Mouse (Mus musculus) cerebellum, postnatal 10 days (tissue): ENCODE measurements at regions not wholly inside any gene's neighbourhood (a gene's known extent, or its start where the extent isn't known, plus 50 kb on each side); places are given as distances from the start of the nearest gene placed in this dataset.

Experiments
- DNase-seq, 2 experiments: peaks; one replicate each; pipeline ENCODE4 v3.0.0; 2021; ENCODE audit warnings: mixed read lengths in 2 of 2

DNA sequence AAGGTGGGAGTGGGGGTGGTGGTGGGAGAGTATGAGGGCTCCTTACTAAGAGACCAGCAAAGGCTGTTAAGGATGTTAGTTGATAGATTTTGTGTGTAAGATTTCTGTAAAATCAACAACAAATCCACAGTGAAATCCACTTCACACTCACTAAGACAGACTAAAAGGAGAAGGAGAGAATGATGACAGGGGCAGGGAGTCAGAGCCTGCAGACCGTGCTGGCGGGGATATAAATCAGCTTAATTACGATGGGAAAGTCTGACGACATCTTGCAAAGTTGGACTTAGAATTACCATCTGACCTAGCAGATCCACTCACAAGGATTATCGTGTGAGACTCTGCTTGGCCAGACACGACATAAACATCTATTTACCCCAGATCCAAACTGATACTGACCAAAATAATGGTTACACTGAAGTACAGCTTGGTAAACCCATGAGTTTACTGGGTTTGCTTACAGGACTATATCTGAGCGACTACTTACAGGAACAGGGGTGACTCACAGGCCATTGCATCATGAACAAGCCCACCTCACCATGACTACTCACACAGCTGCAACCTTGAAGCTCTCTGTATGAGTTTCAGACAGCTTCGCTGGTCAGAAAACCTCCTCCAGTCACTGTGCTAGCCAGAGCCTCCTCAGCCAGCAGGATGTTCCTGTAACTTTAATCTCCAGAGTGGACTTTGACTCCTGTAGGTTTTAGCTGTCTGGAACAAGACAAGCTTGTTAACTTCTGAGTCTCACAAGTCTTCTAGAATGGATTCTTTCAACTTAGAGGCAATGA lies 50.5 kb upstream of the Ednra start:
- DNase-seq: no peak

DNA sequence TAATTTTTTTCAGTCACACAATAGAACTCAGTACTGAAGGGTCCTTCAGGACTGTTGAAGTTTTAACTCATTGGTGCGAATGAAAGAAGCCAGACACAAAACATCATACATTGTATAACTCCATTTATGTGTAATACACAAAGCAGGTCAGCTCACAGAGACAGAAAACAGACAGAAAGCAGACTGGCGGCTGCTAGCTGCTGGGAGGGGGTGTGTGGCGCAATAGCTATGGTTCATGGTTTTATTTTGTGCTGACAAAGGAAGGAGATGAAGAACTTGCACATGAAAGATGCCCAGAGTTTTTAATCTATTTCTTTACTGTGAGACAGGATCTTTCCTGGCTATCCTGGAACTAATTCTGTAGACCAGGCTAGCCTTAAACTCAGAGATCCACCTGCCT lies 51.3 kb upstream of the Ednra start:
- no peak for DNase-seq

DNA sequence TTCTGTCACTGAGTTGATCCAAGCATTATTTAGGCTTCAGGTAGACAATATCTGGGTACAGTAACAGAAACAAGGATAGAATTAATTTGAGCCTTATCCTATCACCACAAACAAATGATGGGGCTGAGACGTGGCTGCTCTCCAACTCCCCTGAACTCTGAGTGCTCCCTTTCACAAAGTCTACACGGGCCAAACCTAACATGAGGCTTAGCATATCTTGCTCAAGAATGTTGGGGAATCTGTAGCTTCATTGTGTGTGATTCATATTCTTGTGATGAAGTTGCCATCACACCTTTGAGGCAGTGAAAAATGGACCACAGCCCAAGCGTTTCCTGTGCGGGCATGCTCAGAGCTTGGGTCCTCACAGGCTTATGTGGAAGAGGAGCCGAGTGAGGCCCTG lies 53.3 kb upstream of the Ednra start:
- no peak for DNase-seq

DNA sequence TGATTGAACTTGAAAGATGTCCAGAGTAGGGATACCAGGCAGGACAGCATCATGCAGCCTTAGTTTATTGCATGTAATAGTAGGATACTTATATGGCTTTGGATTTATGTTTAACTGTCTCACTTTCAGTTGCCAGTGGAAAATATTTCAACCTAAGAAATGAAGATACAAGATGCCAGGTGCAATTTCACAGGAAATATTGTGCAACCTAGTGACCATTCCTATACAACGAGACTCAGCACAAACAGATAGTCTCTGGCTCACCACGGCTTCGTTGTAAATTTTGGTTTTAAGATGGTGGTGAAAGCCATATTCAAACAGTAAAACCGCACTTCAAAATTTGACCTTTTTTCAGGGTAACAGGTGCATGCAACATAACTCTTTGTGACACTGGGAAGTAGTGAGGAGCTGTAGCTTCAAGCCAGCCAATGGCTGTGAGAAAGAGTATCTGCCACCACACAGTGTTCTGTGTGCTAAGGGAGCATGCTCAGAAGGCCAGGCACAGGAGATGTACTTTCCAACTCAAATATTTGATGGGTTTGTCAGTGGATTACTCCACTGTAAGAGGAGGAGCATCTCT lies 61.5 kb upstream of the Ednra start:
- DNase-seq: no peak

DNA sequence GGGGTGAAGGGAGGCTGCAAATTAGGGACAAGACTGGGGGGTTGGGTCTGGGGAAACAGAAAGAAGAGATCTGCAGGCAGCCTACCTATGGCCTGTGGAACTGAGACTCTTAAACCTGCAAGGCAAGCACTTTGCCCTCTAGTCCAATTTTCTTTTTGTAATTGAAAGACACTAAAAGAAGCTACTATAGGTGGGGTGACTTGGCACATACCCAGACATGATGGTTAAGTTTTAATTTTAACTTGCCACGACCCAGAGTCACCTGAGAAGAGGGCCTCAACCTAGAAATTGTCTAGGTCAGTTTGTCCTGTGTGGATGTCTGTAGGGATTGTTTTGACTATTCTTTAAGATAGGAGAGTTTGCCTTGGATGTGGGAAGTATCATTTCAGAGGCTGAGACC lies 70.6 kb upstream of the Ednra start:
- DNase-seq: no peak

DNA sequence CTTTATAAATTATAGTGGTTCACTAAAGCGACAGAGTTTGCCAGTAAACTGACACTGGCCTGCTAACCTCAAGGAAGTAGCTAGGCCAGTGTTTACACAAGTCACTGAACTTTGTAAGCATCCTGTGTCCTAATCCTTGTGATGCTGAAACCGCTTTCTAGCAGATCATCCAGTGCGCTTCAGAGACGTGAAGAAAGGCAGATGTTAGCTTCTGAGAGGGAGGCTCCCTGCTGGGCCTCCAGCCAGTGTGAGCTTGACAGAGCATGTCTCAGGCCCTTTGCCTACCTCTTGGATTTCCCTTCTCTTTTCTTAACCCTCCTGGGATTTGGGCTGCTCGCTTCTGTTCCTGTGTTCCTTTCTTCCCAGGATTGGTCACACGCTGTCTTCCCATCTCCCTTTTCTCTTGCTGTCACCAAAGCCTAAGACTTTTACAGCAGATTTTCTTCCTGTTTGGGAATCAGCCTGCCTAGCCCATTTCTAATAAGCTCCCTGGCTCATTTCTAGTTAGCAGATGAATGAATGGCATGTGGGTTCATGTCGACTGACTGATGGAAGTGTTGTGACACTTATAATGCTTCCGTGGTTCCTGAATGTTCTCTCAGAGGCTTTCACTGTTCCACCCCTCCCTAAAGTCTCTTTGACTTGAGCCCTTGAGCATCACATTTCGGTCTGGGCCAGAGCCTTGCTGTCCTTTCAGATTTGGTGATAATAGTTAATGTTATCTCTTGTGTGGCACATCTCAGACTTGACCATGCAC lies 79.1 kb upstream of the Ednra start:
- no peak for DNase-seq

DNA sequence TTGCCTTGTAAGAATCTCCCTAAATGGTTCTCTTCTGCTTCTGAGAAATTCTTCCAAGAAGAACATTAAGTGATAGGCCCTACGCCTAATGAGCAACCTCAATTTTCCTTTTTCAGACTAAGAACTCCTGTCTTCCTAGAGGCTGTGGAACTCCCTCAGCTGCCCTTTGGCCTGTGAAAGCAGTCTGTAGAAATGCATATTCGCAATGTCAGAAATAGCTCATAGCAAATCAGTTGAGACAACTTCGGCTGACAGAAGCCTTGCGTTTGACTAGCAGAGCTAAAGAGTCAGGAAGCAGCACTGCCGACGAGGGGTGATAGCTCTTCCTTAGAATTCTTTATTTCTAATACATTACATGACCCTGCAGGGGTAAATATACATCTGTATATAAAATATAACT lies 80.3 kb upstream of the Ednra start:
- no peak for DNase-seq

DNA sequence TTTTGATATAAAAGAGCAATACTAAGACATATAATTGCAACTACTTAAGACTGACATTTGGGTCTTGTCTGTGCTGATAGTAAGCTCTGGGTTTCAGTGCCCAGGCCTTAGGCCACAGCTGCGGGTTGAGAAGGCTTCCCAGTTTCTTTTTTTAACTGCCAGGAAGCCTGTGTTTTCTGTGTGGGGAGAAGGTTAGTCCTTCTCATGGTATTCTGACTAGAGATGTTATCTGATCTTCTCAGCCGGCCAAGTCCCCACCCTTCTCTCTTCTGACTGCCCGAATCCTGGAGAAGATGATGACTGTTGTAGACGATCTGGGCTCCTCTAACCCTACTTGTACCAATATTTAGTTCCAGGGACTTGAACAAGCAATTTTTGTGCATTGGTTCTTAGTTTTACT lies 80.7 kb upstream of the Ednra start:
- DNase-seq: no peak

DNA sequence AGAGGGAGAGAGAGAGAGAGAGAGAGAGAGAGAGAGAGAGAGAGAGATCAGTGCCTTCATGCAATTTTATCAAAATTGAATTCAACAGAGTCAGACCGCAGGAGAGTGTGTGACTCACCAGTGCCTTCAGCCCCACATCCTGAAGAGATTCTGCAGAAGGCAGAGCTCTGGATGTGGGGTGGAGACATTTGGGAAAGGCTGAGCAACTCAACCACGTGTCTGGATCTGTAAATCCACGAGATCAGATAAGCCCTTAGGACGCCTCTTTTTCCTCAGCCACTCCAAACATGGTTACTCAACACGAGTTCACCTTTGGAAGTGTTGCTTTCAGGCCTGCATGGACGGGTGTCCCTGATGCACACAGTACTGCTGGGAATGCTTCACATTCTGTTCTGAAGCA lies 81.4 kb upstream of the Ednra start:
- DNase-seq: no peak

DNA sequence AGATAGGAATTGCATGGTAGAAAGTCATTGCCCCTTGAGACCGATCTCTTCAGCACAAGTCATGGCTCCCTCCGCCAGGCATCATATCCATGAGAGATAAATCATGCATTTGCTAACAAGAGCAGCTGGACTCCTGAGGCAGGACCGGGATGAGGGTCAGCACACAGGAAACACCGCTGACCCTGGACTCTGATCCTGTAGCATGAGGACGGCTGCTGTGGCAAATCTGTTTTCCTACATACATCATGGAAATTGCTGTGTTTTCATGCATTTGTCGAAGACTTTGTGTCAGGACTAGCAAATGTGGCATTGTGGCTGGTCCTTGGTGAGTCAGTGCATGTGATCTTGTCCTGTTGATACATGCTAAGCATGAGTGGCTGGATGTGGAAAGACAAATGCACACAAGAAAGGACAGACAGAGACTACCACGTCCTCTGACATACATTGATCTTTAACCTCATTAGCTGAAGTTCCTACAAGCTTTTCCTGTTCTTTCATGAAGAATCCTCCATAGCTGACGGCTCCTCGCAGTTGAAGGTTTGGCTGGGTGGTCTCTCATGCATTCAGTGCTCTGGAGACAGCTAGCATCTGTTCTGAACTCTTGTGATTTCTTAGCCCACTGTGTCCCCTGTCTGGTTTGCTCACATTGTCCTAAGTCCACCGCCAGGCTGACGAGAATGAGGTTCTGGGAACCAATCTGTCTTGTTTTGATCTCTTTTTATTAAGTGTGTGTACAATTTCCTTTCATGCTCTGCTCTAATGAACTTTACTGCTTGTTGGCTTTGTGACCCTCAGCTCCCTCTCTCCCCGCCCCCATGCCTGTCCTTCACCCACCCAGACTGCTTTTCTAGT lies 90.8 kb upstream of the Ednra start:
- no peak for DNase-seq

DNA sequence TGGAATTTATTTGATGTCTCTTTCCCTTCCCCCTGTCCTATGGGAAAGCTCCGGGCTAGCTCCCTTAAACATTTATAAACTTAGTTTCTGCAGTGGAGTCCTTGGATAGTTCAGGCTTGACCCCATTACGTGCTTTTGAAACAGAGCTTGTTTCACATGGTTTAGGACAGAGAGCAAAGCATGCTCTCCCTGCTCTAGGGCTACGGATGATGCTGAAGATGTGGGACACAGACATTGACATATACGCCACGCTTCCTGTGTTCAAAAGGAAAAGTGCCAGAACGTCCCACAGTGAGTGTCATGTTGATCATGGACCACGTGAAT lies 91.3 kb upstream of the Ednra start:
- DNase-seq: no peak

DNA sequence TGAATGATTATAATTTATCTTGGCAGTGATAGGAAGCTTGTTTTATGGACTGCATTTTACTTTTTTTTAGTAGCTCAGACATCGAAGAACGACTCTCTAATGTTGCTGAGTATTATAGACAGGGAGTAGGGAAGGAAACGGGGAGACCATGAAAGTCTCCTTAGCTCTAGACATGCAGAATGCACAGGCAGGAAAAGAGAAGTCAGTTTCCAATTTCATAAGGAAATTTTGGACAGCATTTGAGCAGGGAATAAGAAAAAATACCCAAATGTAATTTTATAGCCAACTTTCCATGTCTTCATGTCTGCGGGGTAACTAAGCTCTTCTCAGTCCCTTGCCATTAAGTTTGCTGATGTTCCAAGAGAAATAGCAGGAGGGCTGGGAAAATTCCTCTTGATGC lies 92.0 kb upstream of the Ednra start:
- DNase-seq: no peak

DNA sequence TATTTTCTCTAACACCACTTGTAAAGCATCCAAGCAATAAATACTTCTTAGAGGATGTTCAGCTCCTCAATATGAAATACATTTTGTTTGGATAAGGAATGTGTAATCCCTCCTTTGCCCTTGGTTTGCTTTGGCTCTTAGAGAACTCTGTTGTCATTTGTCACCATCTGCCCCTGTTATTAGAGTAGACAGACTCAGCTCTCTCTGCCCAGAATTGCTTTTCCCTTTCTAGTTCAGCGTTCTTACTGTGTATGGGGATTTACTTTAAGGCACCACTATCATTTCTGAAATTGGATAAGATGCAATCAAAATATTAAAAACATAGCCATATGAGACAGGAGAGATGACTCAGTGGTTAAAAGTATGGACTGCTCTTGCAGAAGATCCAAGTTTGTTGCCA lies 101.5 kb upstream of the Ednra start:
- DNase-seq: no peak

DNA sequence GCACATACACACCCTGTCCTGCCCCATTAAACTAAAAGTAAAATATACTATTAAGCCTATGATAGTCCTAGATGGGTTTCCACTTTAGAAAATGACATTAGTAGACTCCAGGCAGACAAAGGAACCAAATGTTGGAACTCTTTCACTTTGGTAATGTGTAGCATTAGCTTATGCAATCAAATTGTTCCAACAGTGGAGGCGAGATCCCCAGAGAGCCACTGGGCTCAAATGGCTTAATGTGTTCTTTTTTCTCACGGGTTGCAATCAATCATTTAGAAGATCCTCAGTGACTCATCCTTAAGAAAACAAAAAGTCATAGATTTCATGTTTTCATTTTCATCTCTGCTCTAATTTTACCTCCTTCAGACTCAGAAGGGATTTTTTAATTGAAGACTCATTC lies 102.0 kb upstream of the Ednra start:
- no peak for DNase-seq

DNA sequence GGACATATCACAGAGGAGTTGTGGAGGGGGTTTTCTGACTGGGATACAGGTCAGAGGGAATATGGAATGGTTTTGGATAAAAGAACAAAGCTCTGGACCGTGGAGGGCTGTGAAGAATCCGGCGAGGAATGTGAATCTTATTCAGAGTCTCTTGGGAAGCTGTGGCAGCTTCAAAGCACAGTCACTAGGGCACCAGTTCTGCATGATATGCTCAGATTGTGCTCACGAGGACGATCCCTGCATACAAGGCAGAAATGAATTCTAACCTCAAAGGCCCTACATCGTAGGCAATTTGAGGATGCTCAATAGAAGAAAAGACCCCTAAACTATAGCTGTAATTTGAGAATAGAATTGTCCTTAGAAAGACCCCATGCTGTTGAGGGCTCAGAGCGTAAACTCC lies 103.8 kb upstream of the Ednra start:
- DNase-seq: no peak

DNA sequence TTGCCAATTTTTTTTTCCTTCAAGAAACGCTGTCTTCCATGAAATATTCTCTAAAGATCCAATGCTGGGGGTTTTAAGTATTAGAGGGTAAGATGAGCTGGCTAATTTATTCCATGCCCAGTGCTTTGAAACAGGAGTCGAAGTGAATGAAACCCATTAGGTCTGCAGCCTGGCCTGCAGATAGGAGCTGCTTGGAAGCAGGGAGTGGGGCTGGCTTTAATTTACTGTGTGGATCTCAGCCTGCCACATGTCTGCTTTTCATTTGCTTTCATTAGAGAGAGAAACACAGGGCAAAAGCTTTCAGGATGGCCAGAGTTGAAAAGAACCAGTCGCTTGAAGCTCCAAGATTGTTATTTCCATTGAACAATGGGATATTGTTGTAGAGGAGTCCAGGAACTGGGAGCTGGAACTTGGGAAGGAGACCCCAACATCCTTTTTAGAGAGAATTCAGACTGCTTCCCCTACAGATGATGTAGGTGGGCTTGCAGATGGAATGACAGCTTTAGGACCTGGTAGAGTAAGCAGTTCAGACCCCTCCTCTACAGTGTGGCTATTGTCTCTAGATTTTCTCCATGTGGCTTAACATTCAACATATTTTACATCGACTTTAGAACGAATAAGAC lies 105.0 kb upstream of the Ednra start:
- no peak for DNase-seq

DNA sequence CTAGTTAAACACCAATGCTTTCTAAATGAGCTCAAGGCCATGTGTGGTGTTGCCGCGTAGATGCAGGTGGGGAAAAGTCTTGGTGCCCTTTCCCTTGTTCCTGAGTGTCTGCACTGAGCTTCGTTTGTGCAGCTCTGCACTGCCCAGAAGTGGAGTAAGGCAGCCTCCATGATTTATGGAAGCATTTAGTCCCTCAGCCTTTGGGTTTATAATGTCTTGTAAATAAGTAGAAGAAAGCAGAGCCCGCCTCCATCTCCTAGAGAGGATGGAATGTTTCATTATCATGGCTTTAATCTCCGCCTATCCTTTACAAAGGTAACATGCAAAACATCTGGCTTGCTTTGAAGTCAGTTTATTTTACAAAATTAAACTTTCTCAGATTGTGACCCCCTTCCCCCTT lies 105.5 kb upstream of the Ednra start:
- DNase-seq: no peak

DNA sequence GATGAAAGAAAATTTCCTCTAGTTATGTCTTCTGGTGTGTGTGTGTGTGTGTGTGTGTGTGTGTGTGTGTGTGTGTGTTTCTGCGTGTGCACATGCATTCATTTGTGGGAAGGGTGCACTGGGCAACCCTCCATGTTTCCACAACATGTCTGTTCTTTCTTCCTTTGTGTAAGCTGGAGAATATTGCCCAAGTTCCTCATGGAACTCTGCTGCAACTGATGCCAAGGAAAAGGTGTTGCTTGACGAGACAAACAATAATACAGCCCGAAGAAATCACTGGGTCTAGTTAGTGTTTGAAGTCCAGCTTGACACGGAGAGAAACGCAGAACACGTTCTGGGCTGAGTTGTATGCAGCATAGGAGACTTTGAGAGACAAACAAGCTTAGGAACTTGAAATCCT lies 110.0 kb upstream of the Ednra start:
- no peak for DNase-seq

DNA sequence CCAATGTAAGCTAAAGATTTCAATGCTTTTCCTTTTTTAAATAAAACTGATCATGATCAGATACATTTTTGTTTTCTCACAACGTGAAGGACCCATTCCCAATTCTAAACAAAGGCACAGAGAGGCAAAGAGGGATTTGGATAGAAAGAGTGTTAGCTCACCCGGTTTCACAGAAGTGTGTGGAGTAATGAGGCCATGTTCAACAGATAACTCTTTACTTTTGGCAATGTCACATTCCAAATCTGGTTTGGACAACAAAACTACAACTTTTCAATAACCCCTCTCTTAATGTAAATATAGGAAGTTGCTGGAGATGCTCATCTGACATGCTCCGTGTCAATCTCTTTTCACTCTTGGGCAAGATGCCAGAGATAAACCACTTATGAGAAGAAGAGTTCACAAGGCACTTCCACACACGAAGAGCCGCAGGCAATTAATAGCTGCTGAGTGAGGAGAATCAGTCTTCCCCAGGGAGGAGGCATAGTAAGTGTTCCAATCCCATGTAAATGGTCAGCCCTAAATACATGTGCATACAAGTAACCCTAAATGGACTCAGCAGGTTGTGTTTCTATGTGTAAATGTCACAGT lies 112.7 kb upstream of the Ednra start:
- DNase-seq: no peak

DNA sequence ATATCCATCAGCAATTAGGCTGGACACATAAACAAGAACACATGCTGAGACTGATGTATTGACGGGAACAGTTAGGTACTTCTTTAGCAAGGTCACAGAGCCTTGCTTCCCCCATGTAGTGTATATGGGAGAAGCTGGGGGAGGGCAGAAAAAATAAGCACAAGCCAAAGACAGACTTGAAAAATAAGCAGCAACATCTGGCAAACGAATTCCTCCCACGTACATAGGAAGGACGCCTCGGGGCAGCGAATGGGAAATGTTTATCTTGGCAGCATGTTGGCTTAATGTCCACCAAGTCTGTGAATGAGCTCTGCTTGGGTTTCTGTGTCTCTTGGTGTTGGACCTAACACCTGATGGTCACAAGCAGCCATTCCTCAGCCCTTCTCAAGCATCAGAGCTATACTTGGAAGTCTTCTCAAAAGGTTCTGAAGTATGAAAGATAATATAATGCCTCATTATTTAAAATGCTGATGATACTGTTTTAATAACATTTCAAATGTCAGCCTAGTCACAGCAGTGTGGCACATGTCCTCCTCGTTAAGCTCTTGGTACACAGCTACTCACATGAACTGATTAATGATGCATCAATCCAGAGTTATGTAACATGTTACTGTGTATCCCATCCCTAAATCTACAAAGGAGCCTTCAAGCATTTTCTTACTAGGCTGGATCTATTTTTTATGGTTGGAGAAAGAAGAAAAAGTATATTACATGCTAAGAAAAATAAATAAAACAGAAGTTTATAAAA lies 118.3 kb upstream of the Ednra start:
- DNase-seq: no peak

DNA sequence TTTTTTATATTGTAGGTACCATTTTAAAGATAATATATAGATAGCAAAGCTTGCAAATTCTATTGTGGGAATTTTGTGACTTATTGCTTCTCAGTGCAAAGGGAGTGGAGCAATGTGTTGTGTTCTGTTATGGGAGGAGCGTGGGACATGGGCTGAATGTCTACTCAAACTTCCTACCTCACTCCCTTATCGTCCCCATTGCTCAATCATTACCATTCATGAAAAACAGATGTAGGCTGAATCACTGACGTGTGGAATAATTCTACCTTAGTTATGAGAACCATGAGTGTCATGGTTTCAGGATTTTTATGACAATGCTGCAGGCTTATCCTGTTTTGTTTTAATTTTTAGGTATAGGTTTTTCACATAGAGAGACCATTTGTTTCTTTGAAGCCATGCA lies 119.0 kb upstream of the Ednra start:
- no peak for DNase-seq

DNA sequence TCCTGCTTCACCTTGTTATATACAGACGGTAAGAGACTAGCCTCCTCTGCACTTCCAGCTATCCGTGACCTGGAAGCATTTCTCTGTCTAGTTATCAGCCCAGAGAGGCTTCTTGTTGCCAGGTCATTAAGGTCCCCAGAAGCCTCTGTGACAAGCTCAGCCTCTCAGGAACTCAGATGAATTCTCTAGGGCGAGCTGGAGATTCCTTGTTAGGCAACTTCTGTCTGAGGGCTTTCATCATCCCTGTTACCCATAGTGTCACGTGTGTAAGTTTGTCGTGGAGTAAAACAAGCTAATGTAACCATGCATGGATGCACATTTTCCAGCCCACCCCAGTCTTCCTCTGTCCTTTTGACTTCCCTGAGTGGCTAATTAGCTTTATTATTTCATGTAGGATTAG lies 126.3 kb upstream of the Ednra start:
- no peak for DNase-seq
